Mouse (Mus musculus) myocyte (in vitro differentiated cells): ENCODE results near the gene Drap1. TPM values are rescaled to one million over a fixed set of nuclear protein-coding genes. Genes with fewer than 3 reads are reported as not detected.

Experiments
- H3K27me3 ChIP-seq: one replicate; pipeline ENCODE4 v1.6.1; 2011; ENCODE audit not compliant: control insufficient read depth, insufficient read depth, insufficient read length
- H3K36me3 ChIP-seq: one replicate; pipeline ENCODE4 v1.6.1; 2011; ENCODE audit not compliant: control insufficient read depth, insufficient read depth
- H3K4me2 ChIP-seq: one replicate; pipeline ENCODE4 v1.6.1; 2011; ENCODE audit warnings: low read depth, control low read depth
- H3K4me3 ChIP-seq: one replicate; pipeline ENCODE4 v1.5.1; 2011; ENCODE audit warnings: mild to moderate bottlenecking, control low read depth, moderate library complexity
- H3K79me2 ChIP-seq: one replicate; pipeline ENCODE4 v1.6.1; 2011; ENCODE audit not compliant: control insufficient read depth, insufficient read depth
- H3ac ChIP-seq: one replicate; pipeline ENCODE4 v1.6.1; 2011; ENCODE audit not compliant: control insufficient read depth, insufficient read length
- CEBPB ChIP-seq: IDR thresholded peaks from 2 replicates; pipeline ENCODE4 v1.6.1; 2011; ENCODE audit warnings: mild to moderate bottlenecking, moderate library complexity; ENCODE audit not compliant: poor library complexity, insufficient read depth, severe bottlenecking
- E2F4 ChIP-seq: IDR thresholded peaks from one replicate; pipeline ENCODE4 v1.6.1; 2011; ENCODE audit warnings: mild to moderate bottlenecking, control low read depth, moderate library complexity; ENCODE audit not compliant: insufficient read depth
- MAX ChIP-seq: IDR thresholded peaks from one replicate; pipeline ENCODE4 v1.6.1; 2011; ENCODE audit warnings: low read depth, mild to moderate bottlenecking, control low read depth
- MYOD1 ChIP-seq, 3 experiments: IDR thresholded peaks; one replicate each; pipeline ENCODE4 v1.6.1; 2011; ENCODE audit warnings: control low read depth in 2 of 3, low read depth in 2 of 3, mild to moderate bottlenecking in 2 of 3, moderate library complexity in 1 of 3; ENCODE audit not compliant: insufficient read length in 2 of 3, control insufficient read depth in 1 of 3
- MYOG ChIP-seq, 3 experiments: IDR thresholded peaks; one replicate each; pipeline ENCODE4 v1.6.1; 2011; ENCODE audit warnings: control low read depth in 2 of 3, low read depth in 2 of 3, mild to moderate bottlenecking in 2 of 3; ENCODE audit not compliant: insufficient read length in 2 of 3, control insufficient read depth in 1 of 3, insufficient read depth in 1 of 3
- POLR2A ChIP-seq: IDR thresholded peaks from one replicate; pipeline ENCODE4 v1.6.1; 2011; ENCODE audit warnings: low read depth, mild to moderate bottlenecking, control low read depth, moderate library complexity; ENCODE audit not compliant: insufficient read length
- POLR2AphosphoS2 ChIP-seq: IDR thresholded peaks from one replicate; pipeline ENCODE4 v1.6.1; 2011; ENCODE audit warnings: low read depth, control low read depth; ENCODE audit not compliant: insufficient read length
- REST ChIP-seq: IDR thresholded peaks from one replicate; pipeline ENCODE4 v1.6.1; 2011; ENCODE audit warnings: mild to moderate bottlenecking, control low read depth, moderate library complexity; ENCODE audit not compliant: insufficient read depth, insufficient read length
- SRF ChIP-seq: IDR thresholded peaks from one replicate; pipeline ENCODE4 v1.6.1; 2011; ENCODE audit warnings: low read depth; ENCODE audit not compliant: control insufficient read depth, insufficient read length
- TCF3 ChIP-seq: IDR thresholded peaks from one replicate; pipeline ENCODE4 v1.6.1; 2011; ENCODE audit warnings: low read depth, control low read depth; ENCODE audit not compliant: insufficient read length
- USF1 ChIP-seq: IDR thresholded peaks from one replicate; pipeline ENCODE4 v1.6.1; 2011; ENCODE audit warnings: low read depth, mild to moderate bottlenecking, control low read depth, moderate library complexity
- polyA plus RNA-seq: library from polyadenylated mRNA; unstranded; fragments of >200 nt; fragmentation: generic; extraction: Trizol; gene quantifications from one replicate; pipeline ENCODE4 v1.2.1, GENCODE M21; 2012; ENCODE audit warnings: missing spikeins

Drap1 gene
- polyA plus RNA-seq, 1 experiment = 481 TPM

- Histone ChIP-seq H3K4me3 (no peak overlapping the region), H3K4me2 (no peak overlapping the region), H3K36me3 (peaks cover 20% of the 10 kb centered on the region), H3ac (no peak overlapping the region), H3K79me2 (no peaks in the 10 kb centered on the region), H3K27me3 (no peaks in the 10 kb centered on the region)
- TF ChIP-seq MAX (no peak), CEBPB (no peak), E2F4 (no peak), POLR2AphosphoS2 (no peak), REST (no peak), TCF3 (no peak)
These were observed 47.3 kb downstream of the Drap1 start for GRCm38 (mm10) chr19:5377446-5377845.

GRCm38 (mm10) chr19:5374748-5375147 lies 50.0 kb downstream of the Drap1 start:
- no peaks in the 10 kb centered on the region for H3K27me3 ChIP-seq
- no peaks in the 10 kb centered on the region for H3K79me2 ChIP-seq
- H3K36me3 ChIP-seq = peaks cover 35% of the 10 kb centered on the region
- H3K4me3 ChIP-seq = no peak overlapping the region
- TF ChIP-seq POLR2AphosphoS2 (peak; percentile 38), REST (no peak), SRF (no peak), CEBPB (no peak), MAX (no peak), POLR2A (no peak), E2F4 (no peak)
- H3K4me2 ChIP-seq = no peak overlapping the region
- H3ac ChIP-seq = no peak overlapping the region

- Histone ChIP-seq H3K36me3 (peaks cover 39% of the 10 kb centered on the region), H3ac (no peak overlapping the region), H3K27me3 (no peaks in the 10 kb centered on the region), H3K4me2 (no peak overlapping the region), H3K4me3 (no peak overlapping the region), H3K79me2 (peaks cover 3% of the 10 kb centered on the region)
- no peak for TF ChIP-seq MYOD1 (IDR thresholded peaks at IDR 0.05; ENCODE audit: control insufficient read depth in 1 of 3, insufficient read length in 2 of 3, low read depth in 2 of 3)
- TF ChIP-seq MYOG (IDR thresholded peaks at IDR 0.05; ENCODE audit: control insufficient read depth in 1 of 3, insufficient read depth in 1 of 3, insufficient read length in 2 of 3, low read depth in 2 of 3) = no peak
- TF ChIP-seq POLR2A = no peak
- TF ChIP-seq USF1 = no peak
- no peak for TF ChIP-seq TCF3
- no peak for TF ChIP-seq REST
- no peak for TF ChIP-seq MAX
These were observed 50.6 kb downstream of the Drap1 start for GRCm38 (mm10) chr19:5374177-5374576.

Other genes starting within 250 kb of the Drap1 start
- gene Pacs1, start 151.9 kb downstream of the Drap1 start, polyA plus RNA-seq = 6.5 TPM
- 109 TPM for gene Sf3b2, start 129.5 kb downstream of the Drap1 start, polyA plus RNA-seq
- gene Gal3st3, start 126.6 kb downstream of the Drap1 start, polyA plus RNA-seq = 0.05 TPM
- gene Catsper1, start 89.2 kb downstream of the Drap1 start, polyA plus RNA-seq = not detected
- gene Cst6, start 75.4 kb downstream of the Drap1 start, polyA plus RNA-seq = 28.0 TPM
- gene Eif1ad, start 58.2 kb downstream of the Drap1 start, polyA plus RNA-seq = 52.9 TPM
- 337 TPM for gene Banf1, start 57.8 kb downstream of the Drap1 start, polyA plus RNA-seq
- gene Sart1, start 36.3 kb downstream of the Drap1 start, polyA plus RNA-seq = 55.6 TPM
- gene Tsga10ip, start 22.5 kb downstream of the Drap1 start, polyA plus RNA-seq = 0.37 TPM
- 69.9 TPM for gene AI837181, start 165 bp upstream of the Drap1 start, polyA plus RNA-seq
- 15.4 TPM for gene Fosl1, start 22.6 kb upstream of the Drap1 start, polyA plus RNA-seq
- 10.7 TPM for gene Ccdc85b, start 32.9 kb upstream of the Drap1 start, polyA plus RNA-seq
- gene Fibp, start 35.6 kb upstream of the Drap1 start, polyA plus RNA-seq = 122 TPM
- 7.2 TPM for gene Ctsw, start 43.5 kb upstream of the Drap1 start, polyA plus RNA-seq
- 81.3 TPM for gene Efemp2, start 49.0 kb upstream of the Drap1 start, polyA plus RNA-seq
- 66.4 TPM for gene Mus81, start 63.4 kb upstream of the Drap1 start, polyA plus RNA-seq
- 948 TPM for gene Cfl1, start 65.5 kb upstream of the Drap1 start, polyA plus RNA-seq
- 0.17 TPM for gene 1700020D05Rik, start 78.8 kb upstream of the Drap1 start, polyA plus RNA-seq
- gene Snx32, start 85.6 kb upstream of the Drap1 start, polyA plus RNA-seq = 7.8 TPM
- not detected for gene Ovol1, start 135.7 kb upstream of the Drap1 start, polyA plus RNA-seq
- gene Ap5b1, start 143.0 kb upstream of the Drap1 start, polyA plus RNA-seq = 3.2 TPM
- 31.9 TPM for gene Rnaseh2c, start 176.9 kb upstream of the Drap1 start, polyA plus RNA-seq
- gene Kat5, start 185.3 kb upstream of the Drap1 start, polyA plus RNA-seq = 37.1 TPM
- gene Rela, start 212.5 kb upstream of the Drap1 start, polyA plus RNA-seq = 58.0 TPM
- 14.4 TPM for gene Sipa1, start 238.7 kb upstream of the Drap1 start, polyA plus RNA-seq